Mouse (Mus musculus): ENCODE results near the gene Susd4.

DNA sequence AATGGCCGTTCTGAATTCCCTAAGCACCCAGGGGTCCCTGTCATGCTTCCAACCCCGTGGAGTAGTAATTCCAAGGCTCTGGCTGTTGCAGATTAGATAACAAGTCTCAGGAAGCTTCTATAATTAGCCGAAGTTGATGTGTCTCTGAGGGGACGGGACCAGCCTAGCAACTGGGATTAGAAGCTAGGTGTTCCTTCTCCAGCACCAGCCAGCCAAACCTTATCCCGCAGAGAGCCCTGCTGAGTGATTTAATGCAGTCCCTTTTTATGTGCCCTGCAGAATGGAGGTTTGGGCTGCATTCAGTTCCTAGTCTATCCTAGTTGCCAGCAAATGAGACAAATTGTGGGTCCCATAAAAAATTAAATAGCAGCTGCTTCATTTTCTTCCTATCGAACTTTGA, 54.0 kb downstream of the Susd4 start:
- TF ChIP-seq GATA1 (IDR thresholded peaks at IDR 0.05; ENCODE audit: low read length) (no peak), TAL1 (IDR thresholded peaks at IDR 0.05; ENCODE audit: low read length) (no peak)

All from erythroblast, embryonic 14.5 days (primary cell).